Mouse (Mus musculus) bone marrow macrophage, adult 2 months (primary cell): Measurements from ENCODE around the gene Hnrnpu.

Experiments
- CTCF ChIP-seq: IDR thresholded peaks from 2 replicates; pipeline ENCODE4 v1.5.1; 2012; ENCODE audit warnings: low read depth, mild to moderate bottlenecking, low read length, moderate library complexity
- POLR2A ChIP-seq: IDR thresholded peaks from 2 replicates; pipeline ENCODE4 v1.6.1; 2012; ENCODE audit warnings: mild to moderate bottlenecking, low read depth, low read length, borderline replicate concordance

DNA sequence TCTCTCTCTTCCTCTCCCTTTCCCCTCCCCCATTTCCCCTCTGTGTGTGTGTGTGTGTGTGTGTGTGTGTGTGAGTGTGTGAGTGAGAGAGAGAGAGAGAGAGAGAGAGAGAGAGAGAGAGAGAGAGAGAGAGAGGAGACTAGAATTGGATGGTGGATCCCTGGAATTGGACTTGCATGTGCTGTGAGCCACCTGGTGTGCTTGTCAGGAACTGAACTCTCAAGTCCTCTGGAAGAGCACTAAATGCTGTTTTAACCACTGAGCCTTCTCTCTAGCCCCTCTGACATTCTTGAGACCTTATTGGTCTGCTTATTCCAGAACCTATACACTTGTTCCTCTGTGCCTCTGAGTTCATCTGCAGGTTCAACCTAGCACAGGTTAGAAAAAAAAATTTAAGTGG, 14.0 kb upstream of the Hnrnpu start:
- TF ChIP-seq CTCF (no peak), POLR2A (no peak)
